Mouse (Mus musculus) ovary, postnatal 36 days (tissue): ENCODE measurements around the gene Kctd15.

Experiments
- DNase-seq: peaks from one replicate; pipeline ENCODE4 v3.0.0; 2022; ENCODE audit warnings: low spot score, mixed read lengths

Kctd15 gene

GRCm38 (mm10) chr7:34663145-34663544 is 6.6 kb upstream of the Kctd15 start:
- no peak for DNase-seq

DNA sequence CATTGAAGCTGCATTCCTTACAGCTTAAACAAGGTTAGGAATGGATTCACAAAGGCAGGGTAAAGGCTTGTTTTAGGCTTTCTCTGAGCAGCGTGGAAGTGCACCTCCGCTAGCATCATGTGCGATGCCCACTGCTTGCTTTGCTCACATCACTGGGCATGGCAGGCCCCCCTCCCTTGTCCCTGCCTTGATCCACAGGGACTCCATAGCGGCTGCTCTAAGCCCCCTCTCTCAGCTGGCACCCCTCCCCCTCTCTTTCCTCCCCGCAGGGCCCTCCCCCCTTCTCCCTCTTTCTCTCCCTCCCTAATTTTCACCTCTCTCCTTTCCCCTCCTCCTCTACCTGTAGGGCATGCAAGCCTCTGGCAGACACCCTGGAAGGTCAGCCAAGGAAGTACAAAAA is 5.7 kb upstream of the Kctd15 start:
- DNase-seq, result no peak

- DNase-seq, result no peak
These were observed 3.0 kb upstream of the Kctd15 start for GRCm38 (mm10) chr7:34659386-34660085.

- DNase-seq, result peak; percentile 92
These were observed 1.3 kb downstream of the Kctd15 start for GRCm38 (mm10) chr7:34655086-34655839.

DNA sequence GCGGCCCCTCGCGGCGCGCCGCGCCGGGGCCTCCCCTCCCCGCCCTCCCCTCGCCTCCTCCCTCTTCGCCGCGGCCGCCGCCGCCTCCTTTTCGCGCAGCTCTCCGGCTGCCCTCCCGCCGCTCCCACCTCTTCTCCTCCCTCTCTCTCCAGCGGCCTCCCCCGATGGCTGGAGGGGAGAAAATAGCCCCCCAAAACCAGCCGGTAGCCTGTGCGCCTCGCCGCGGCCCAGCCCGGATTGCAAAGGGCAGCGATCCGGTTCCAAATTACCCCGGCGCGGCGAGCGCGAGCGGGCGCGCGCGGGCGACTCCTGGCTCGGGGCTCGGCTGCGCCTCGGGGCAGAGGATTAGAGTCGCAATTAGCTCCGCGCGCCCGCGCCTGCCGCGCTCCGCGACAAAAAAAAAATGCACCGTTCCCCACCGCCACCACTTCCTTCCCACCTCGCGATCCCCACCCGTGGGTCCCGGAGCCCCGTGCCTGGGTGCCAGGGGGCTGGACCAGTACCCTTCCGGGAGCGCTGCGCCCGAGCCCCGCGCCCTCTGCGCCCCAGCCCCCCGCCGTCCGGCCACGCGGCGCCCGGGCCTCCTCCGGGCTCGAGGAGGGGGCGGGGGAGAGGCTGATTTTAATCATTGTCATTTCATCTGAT is 2.0 kb downstream of the Kctd15 start:
- DNase-seq, result peak; percentile 65

- peak; percentile 50 for DNase-seq
These were observed 2.6 kb downstream of the Kctd15 start for GRCm38 (mm10) chr7:34653731-34654440.

DNA sequence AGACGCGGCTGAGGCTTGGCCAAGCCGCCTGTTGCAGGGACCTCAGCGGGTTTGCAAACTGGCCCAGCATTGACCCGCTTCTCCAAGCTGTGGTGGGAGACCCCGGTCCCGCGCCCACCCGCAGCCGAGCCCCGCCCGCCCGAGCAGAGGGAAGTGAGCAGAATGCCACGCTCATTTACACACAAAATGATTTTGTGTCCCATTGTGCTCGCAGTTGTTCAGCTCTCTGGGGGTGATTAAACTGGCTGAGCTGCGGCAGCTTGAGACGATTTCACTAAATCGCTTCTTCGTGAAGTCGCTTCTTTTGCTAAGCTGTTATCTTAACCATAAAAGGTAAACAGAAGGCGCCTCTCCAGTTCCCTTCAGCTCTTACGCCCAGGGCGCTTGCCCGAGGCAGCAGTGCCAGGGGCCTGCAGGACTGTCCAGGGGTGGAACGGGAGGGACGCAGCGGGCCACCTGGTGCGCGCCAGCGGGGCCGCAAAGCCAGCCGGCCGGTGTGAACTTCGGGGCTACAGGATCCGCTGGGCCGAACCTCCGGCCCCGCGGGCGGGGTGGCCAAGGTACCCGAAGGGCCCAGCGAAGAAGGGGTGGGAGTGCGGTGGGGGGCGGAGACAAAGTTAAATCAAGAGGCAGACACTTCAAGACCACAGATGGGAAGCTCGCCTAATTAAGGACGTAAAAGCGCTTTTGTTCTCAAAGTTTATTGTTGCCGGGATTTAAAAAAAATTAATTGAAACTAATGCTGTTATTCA is 3.6 kb downstream of the Kctd15 start:
- DNase-seq, result peak; percentile 55

- no peak for DNase-seq
These were observed 5.2 kb downstream of the Kctd15 start for GRCm38 (mm10) chr7:34651381-34651780.

DNA sequence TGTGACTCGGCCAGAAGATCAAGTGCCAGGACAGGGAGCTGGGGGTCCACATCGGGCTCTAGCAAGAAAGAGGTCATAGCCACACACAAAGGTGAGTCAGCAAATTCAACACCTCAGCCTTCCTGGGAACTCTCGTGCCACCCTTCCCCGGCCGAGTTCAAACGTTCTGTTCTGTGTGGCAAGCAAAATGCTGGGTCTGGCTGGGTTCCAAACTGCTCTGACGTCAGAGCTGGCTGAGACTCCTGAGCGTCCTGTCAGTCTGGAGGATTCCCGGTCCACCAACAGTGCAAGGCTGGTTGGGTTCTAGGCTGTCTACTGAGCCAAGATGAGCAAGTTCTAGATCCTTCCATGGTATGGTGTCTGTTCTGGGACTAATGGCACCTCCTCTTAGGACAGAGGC is 9.5 kb downstream of the Kctd15 start:
- DNase-seq, result peak; percentile 52

DNA sequence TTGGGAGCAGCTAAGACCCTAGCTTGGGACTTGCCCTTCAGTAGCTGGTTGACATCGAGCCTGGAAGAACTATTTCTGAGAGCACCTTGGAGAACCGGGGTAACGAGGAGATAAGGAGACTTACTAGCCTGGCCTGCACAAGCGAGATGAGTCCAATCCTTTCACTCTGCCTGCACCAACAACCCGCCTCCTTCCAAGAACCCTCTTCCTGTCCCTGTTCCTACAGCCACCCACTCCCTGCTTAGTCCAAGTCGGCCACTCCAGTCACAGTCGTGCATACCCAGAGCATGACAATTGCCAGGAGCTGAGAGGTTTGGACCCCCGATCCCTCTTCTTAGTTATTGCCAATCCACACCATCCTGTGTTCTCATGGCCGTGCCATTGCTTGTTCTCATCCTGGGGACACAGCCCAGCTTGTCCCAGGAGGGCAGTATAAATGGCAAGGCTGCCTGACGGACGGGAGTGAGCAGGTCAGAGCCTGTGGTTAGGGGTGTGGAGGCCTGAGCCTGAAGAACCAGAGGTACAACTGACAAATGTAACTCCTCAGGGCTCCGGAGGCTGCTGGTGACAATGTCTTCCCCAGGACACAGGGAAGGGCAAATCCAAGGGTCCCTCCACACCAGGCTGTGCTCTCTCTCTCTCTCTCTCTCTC is 10.3 kb downstream of the Kctd15 start:
- no peak for DNase-seq

- no peak for DNase-seq
These were observed 10.9 kb downstream of the Kctd15 start for GRCm38 (mm10) chr7:34645623-34646022.

GRCm38 (mm10) chr7:34644591-34644990 is 11.9 kb downstream of the Kctd15 start:
- DNase-seq, result no peak

DNA sequence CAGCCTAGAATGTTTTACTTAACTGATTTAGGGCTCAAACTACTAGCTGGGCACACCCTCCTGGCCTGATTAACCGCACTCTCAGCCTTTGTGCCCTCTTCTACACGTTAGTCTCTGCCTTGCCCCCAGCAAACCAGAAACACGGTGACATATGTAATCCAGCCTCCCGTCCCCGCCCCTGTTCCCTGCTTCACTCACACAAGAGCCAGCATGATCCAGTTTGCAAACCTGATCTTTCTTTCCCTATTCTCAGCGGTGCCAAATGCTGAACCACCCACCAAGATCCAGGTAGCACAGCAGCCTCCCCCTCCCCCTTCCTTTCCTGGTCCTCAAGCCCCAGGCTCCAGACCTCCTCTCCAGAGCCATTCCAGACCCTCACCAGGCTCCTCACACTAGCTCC is 13.2 kb downstream of the Kctd15 start:
- DNase-seq, result no peak

GRCm38 (mm10) chr7:34641968-34642367 is 14.6 kb downstream of the Kctd15 start:
- DNase-seq, result no peak

- DNase-seq, result no peak
These were observed 16.7 kb downstream of the Kctd15 start for GRCm38 (mm10) chr7:34639798-34640197.

GRCm38 (mm10) chr7:34636661-34637060 is 19.9 kb downstream of the Kctd15 start:
- no peak for DNase-seq

DNA sequence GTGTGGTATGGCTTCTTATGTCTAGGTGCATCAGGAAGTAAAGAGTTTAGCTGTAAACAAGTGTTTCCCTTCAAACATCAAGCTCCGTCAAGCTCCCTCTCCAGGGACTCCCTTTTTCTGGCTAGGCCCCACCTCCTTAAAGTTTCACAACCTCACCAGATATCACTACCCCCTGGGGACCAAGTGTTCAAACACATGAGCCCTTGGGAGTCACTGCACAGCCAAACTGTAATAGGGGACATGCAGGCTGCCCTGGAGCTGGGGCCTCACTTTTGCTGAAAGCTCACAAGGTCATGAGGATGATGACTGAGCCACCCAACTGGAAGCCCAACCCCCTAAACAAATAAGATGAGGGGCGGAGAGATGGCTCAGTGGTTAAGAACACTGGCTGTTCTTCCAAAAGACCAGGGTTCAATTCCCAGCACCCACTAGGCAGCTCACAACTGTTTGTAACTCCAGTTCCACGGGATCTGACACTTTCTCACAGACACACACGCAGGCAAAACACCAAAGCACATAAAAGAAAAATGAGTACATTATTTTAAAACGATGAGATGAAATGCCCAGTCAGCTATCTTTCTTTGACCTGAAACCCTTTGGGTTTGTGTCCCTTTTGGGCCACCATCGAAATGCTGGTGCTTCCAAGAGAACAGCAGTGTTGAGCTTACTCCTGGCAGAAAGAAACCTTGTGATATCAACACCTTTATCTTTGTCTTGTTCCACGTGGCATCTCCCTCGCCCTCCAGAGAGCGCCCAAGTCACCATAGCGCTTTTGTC is 23.4 kb downstream of the Kctd15 start:
- DNase-seq, result no peak

DNA sequence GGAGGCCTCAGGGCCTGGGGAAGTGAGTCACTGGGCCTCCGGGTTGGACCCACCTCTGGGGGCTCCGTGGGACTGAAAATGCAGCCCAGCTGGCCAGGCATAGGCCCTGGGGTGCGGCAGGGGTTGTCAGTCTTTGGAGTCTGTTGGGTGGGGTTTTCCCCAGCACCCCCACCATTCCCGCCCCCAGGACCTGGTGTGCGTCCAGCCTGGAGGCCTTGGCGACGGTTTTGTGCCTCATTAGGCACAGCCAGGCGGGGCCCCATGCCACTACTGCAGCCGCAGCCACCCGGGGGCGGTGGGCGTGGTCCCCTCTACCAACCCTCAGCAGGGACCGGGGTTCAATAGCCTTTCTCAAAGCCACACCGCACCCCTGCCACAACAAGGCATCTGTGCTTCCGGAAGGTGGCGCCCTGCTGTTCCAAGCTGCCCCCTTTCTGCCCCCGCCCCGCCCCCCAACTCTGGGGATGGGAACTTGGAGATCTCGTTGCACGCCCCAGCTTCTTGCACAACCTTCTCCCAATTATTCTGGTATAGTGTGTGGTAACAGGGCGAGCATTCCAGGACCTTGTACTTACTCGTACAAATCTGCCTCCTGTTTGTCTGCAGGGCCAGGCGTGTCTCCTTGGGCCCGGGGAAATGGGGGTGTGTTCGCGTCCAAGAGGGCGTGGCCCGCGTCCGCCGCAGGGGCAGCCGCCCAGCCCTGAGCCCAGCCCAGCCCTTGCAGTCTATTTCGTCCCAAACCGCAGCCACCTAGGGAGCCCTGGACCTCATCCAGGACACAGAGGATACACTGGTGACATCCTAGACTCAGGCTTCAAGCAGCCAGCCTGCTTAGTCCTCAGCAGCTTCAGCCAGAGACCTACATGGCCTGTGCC is 26.1 kb downstream of the Kctd15 start:
- DNase-seq, result peak; percentile 78

DNA sequence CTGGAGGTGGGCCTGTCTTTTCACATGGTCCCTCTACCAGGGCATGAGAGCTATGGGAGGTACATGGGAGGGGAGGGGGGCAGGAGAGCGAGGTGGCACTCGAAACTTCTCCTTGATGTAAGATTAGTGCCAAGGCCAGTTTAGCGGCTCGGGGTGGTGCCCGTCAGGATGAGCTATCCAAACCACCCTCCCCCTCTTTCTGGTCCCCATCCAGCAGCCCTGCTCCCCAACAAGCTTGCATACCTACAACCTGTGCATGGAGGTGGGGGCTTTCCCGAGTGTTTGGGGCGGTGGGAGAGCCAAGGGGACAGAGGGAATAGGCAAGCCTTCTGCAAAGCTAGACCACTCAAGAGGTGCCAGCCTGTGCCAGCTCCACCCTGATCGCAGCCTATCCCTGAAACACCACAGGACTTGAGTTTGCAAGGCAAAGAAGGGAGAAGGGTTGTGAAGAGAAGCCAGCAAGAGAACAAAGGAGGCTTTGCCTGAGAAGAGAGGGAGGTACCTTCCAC is 26.8 kb downstream of the Kctd15 start:
- DNase-seq, result peak; percentile 48
